9 mouse cellular contexts compared by ENCODE assay signal in the genomic region with DNA sequence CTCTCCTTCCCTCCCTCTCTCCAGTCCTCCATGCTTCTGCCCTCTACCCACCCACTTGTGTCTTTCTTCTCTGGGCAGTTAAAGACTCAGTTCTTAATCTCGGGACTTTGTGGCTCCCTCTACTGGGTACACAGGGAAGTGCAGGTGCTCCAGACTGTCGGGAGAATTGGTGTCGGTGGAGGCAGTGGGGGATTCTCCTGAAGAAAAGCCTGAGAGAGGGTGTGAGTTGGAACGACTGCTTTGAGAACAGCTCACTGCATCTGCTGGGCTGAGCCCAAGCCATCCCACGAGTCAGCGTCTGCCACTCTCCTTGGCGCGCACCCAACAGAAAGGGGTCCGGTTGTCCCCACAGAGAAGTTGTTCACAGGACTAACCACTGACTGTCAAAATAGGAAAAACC. TPM values are rescaled to one million over a fixed set of nuclear protein-coding genes. Genes with fewer than 3 reads are reported as not detected.
DNase-seq lines count a peak whose midpoint lies in the region; ATAC-seq and TF ChIP-seq lines count a peak whose summit lies in the region.
"Had no signal": no experiment of that assay in that cellular context is flagged by ENCODE, and none has a peak within 500 bp of the region (broad histone marks: within the 10 kb centered on the region; RNA-seq: fewer than 3 reads in every experiment).

No protein-coding gene starts in this region.

- ATAC-seq in neutrophil, adult 5-6 weeks (ENCODE audit: extremely low read depth, insufficient number of reproducible peaks, low FRiP score, poor library complexity, severe bottlenecking) = 0 out of 2 replicates have a peak, but pooled peaks have one; percentile 24

- no peaks in the 10 kb centered on the region for H3K4me1 ChIP-seq in embryonic fibroblast, embryonic 13.5 days (ENCODE audit: control insufficient read depth, insufficient read depth, low read length)

- peak; percentile 67 to 82 for DNase-seq in heart, postnatal 14 days
- no peak for DNase-seq in heart, adult 9 months (ENCODE audit: low spot score in 2 of 2)
- DNase-seq in 416B (ENCODE audit: low read depth) (peak; percentile 54), MEL-GATA-1-ER (ENCODE audit: extremely low read depth, low read depth) (peak; percentile 40)
- DNase-seq in layer of hippocampus, postnatal 14 days (ENCODE audit: low spot score in 2 of 2) = peak; percentile 49 to 58
- DNase-seq in ovary, adult 18-20 months (ENCODE audit: low spot score) = no peak

- intact Hi-C loops in heart, postnatal 14 days (cut with DNase I) = loop anchor here (2.0 to 5.0 kb wide), 3 partner anchors 36 to 125 kb away; no protein-coding TSS in a partner anchor

- no peak for TF ChIP-seq POLR2A in embryonic fibroblast, embryonic 13.5 days (IDR thresholded peaks at IDR 0.05; ENCODE audit: low read depth, low read length)

- no peak overlapping the region for H3K4me3 ChIP-seq in embryonic fibroblast, embryonic 13.5 days (ENCODE audit: insufficient read depth, low read length)
- H3K4me3 ChIP-seq: erythroblast, embryonic 14.5 days had no signal

- no peak overlapping the region for H3K27ac ChIP-seq in embryonic fibroblast, embryonic 13.5 days (ENCODE audit: insufficient read depth, low read length)

- peak; percentile 18; the same call in 1 of the 2 replicates for TF ChIP-seq CTCF in embryonic fibroblast, embryonic 13.5 days (IDR thresholded peaks at IDR 0.05; ENCODE audit: borderline replicate concordance, insufficient read depth, low read length)

RNA-seq across cellular contexts. Expression of a gene that starts 28.5 kb away (rescaled TPM):
- 10 to 100 TPM; 20.7 TPM for total RNA-seq in heart, postnatal 14 days (2021)
- polyA plus RNA-seq in embryonic fibroblast, embryonic 13.5 days (2011; ENCODE audit: insufficient read length, low read depth, missing spikeins) = 15.2 and 16.4 TPM in 2 replicates
- total RNA-seq in layer of hippocampus, postnatal 14 days (2021) = 10 to 100 TPM in 1 of 2 experiments, 1 to 10 TPM in 1; 9.7 to 11.7 TPM
- not detected in 2 replicates for total RNA-seq in neutrophil, adult 5-6 weeks (2017)

RNA-seq across cellular contexts. Expression of a gene that starts 33.2 kb away (rescaled TPM):
- total RNA-seq in heart, postnatal 14 days (2021) = 1 to 10 TPM; 8.0 to 8.9 TPM
- 16.7 and 28.6 TPM in 2 replicates for polyA plus RNA-seq in embryonic fibroblast, embryonic 13.5 days (2011; ENCODE audit: insufficient read length, low read depth, missing spikeins)
- 1 to 10 TPM; 1.8 to 2.0 TPM for total RNA-seq in layer of hippocampus, postnatal 14 days (2021)
- 1.2 and 2.8 TPM in 2 replicates for total RNA-seq in neutrophil, adult 5-6 weeks (2017)
- polyA plus RNA-seq: erythroblast, embryonic 14.5 days had no signal

RNA-seq across cellular contexts. Expression of a gene that starts 54.1 kb away (rescaled TPM):
- under 1 TPM; 0.68 to 0.86 TPM for total RNA-seq in heart, postnatal 14 days (2021)
- 1.3 and 2.1 TPM in 2 replicates for polyA plus RNA-seq in embryonic fibroblast, embryonic 13.5 days (2011; ENCODE audit: insufficient read length, low read depth, missing spikeins)
- 1 to 10 TPM; 2.8 to 3.1 TPM for total RNA-seq in layer of hippocampus, postnatal 14 days (2021)
- 0.70 and 1.2 TPM in 2 replicates for total RNA-seq in neutrophil, adult 5-6 weeks (2017)
- polyA plus RNA-seq: erythroblast, embryonic 14.5 days had no signal

Comparison
In these comparisons a context has a peak if more than half of its experiments do, and no peak if none do; other contexts are left out.
1. DNase-seq: peak in heart, postnatal 14 days (2 of 2), 416B (single experiment), MEL-GATA-1-ER (single experiment) and layer of hippocampus, postnatal 14 days (2 of 2); none in heart, adult 9 months (0 of 2) and ovary, adult 18-20 months (single experiment).
2. RNA of a gene that starts 28.5 kb away (total RNA-seq): 20.7 TPM in heart, postnatal 14 days and 9.7 to 11.7 TPM in layer of hippocampus, postnatal 14 days; not detected in neutrophil, adult 5-6 weeks; every median in the first group is over 10 times any median in the second.